Mouse (Mus musculus) lung, postnatal 0 days (tissue): ENCODE data around the gene Fer1l5.

Experiments used
- CTCF ChIP-seq: IDR thresholded peaks from 2 replicates; pipeline ENCODE4 v1.5.1; 2016; ENCODE audit warnings: antibody characterized with exemption, mild to moderate bottlenecking
- EP300 ChIP-seq: IDR thresholded peaks from 2 replicates; pipeline ENCODE4 v1.6.1; 2016; ENCODE audit warnings: antibody characterized with exemption, mild to moderate bottlenecking, control low read depth

GRCm38 (mm10) chr1:36446841-36447240, 74.8 kb downstream of the Fer1l5 start:
- TF ChIP-seq CTCF (no peak), EP300 (no peak)
